Mouse (Mus musculus): ENCODE measurements around the gene Grik5.
"Not testable (repeated sequence)": the region's sequence is repeated elsewhere in the genome, so short reads cannot be mapped to it uniquely, and the experiment has no call there.

Gene Grik5

GRCm38 (mm10) chr7:25079496-25080026 is 7.4 kb upstream of the Grik5 start:
- no peak for DNase-seq

GRCm38 (mm10) chr7:25077414-25077755 is 5.2 kb upstream of the Grik5 start:
- no peak for DNase-seq

DNA sequence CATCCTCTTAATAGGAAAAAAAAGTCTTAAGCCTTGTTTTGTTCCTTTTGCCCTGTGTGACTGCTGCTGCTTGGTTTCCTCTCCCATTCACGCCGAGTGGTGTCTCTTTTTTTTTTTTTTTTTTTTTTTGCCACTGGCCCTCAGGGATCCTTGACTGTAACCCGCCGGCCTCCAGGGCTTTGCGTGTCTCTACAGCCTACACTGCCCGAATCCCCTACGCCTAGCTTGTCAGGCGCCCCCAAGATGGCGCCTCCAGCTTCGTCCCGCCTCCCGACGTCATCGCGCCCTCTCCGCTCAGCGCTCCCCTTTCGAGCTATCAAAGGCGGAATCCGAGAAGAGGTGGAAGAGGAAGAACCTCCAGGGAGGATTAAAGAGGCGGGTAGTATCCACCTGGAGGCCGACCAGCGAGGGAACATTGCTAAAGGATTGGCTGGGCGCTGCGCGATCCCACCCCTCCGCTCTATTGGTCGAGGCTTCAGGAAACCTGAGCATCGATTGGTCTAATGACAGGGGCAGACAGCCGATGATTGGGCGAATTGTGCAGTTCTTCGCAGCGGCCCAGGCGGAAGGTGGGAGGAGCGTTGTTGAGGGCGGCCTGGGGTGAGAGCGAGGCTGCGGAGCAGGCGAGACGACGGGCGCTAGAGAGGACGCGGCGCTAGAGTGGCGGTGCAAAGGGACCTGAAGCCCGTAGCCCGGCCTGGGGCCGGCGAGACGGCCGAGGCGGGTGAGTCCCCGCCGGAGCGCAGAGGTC is 4.7 kb upstream of the Grik5 start:
- DNase-seq, result peak; percentile 95

DNA sequence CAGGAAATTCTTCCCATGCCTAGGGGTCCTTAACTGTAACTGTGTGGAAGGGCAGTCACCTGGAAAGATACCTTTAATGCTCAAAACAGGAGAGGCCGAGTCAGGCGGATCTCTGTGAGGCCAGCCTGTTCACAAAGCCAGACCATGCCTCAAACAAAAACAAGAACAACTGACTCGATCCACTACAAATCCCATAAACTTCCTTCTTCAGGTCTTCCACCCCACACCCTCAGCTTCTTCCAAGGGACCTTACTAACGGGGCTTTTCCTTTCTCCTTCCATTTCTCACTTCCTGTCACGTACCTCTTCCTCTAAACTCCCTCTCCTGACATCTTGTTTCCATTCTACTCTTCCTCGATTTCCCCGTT is 4.1 kb upstream of the Grik5 start:
- no peak for DNase-seq

DNA sequence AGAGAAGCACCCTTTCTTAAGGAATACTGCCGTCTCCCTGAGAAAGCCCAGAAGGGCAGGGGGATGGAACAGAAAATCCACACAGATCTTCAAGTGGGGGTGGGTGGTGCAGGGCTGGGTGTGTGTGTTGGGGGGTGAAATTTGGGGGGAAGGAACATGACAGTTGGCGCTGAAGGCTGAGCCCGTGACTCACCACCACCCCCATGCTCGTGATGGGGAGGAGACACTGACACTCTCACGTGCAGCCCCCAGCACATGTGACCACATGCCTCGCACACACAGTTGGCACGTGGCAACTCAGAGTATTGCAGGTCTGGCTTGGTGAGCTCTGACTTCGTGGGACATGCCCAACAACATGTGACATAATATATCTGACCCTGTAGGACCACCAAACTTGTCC is 1.8 kb upstream of the Grik5 start:
- no peak for DNase-seq

- no peak for DNase-seq
Measured at GRCm38 (mm10) chr7:25072716-25073390, 707 bp upstream of the Grik5 start.

GRCm38 (mm10) chr7:25068724-25069123 is 3.4 kb downstream of the Grik5 start:
- DNase-seq, result no peak

- DNase-seq, result no peak
Measured at GRCm38 (mm10) chr7:25067909-25068656, 4.1 kb downstream of the Grik5 start.

- DNase-seq, result no peak
Measured at GRCm38 (mm10) chr7:25067338-25067737, 4.8 kb downstream of the Grik5 start.

DNA sequence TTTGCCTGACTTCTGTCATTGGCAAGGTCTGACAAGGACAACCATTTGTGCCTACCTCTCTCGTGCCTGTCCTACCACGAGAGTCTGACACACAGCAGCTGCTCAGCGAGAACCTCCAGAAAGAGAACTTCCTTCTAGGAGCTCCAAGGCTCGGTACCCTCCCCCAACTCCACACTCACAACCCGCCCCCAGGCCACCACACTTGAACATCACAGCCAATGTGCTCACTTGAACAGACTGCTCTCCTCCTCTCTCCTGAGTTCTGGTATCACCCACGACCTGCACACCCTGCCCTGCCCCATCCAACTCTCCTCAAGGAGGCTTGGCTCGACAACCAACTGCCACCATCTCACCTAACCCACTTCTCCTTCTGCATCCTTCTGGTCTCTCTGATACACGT is 8.2 kb downstream of the Grik5 start:
- no peak for DNase-seq

GRCm38 (mm10) chr7:25063346-25063745 is 8.8 kb downstream of the Grik5 start:
- DNase-seq, result no peak

- DNase-seq, result no peak
Measured at GRCm38 (mm10) chr7:25058836-25059235, 13.3 kb downstream of the Grik5 start.

- no peak for DNase-seq
Measured at GRCm38 (mm10) chr7:25058394-25058793, 13.8 kb downstream of the Grik5 start.

GRCm38 (mm10) chr7:25057888-25058287 is 14.3 kb downstream of the Grik5 start:
- DNase-seq, result no peak

DNA sequence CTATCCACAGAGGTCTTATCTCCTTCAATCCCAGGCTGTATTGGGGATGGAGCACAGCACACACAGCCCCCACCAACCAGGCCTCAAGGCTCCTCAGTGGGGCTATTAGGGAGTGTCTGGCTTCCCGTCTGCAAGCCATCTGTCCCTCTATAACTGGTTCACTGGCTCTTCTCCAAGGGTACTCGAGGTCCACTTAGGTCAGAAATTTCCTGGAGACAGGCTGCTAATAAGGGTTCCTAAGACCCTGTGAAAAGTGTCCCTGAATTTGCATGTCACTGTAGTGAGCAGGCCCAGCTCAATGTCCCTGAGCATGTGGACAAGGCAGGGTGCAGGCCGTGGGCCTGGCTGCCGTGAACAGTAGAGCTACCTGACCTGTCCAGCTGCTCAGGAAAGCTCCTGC is 15.2 kb downstream of the Grik5 start:
- DNase-seq, result no peak

GRCm38 (mm10) chr7:25052587-25052986 is 19.6 kb downstream of the Grik5 start:
- DNase-seq, result no peak

GRCm38 (mm10) chr7:25049295-25049930 is 22.7 kb downstream of the Grik5 start:
- DNase-seq, result no peak

DNA sequence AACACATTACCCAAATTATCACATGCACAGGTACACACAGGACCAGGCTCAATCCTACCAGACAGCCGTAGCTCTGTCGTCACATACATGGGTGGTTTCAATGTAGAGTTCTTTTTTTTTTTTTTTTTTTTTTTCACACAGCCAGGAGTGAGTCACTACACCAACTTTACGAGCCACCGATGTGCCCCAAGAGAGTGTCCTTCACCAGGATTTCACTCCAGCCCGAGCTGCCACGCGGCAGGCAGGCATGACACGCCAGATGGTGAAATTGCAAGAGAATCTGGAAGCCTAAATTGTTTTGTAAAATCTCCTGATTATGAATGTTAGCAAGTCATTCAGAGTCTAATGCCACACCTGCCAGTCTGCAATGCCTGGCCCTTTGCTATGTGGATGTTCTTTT is 24.8 kb downstream of the Grik5 start:
- DNase-seq, result no peak

DNA sequence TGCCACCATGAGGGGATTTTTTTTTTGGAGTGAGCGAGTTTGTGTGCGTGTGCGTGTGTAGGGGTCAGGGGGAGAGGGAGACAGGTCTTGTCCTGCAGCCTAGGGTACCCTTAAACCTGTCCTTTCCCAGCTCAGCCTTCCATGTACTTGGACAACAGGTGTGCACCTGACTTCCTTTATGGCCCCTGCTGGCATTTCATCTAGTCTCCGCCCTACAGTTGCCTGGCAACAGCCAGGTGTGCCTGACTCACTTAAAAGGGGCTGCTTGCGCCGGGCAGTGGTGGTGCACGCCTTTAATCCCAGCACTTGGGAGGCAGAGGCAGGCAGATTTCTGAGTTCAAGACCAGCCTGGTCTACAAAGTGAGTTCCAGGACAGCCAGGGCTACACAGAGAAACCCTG is 27.5 kb downstream of the Grik5 start:
- DNase-seq, result not testable (repeated sequence)

DNA sequence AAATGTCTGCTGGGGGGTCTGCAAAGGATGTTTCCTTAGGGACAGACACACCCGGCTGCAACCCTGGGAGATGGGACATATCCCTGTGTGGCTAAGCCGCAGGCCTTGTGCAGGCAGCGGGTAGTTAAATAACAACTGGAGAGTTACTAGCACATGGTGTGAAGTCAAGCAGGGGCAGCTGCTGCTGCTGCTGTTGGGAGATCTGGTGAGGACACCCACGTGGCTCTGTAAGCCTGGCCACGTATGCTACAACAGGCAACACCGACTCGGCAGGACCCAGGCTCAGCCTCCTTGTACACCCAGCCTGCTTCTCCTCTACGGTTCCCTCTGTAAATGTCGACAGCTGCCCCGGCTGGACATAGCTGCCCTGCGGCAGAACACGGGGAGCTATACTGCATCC is 30.2 kb downstream of the Grik5 start:
- no peak for DNase-seq

DNA sequence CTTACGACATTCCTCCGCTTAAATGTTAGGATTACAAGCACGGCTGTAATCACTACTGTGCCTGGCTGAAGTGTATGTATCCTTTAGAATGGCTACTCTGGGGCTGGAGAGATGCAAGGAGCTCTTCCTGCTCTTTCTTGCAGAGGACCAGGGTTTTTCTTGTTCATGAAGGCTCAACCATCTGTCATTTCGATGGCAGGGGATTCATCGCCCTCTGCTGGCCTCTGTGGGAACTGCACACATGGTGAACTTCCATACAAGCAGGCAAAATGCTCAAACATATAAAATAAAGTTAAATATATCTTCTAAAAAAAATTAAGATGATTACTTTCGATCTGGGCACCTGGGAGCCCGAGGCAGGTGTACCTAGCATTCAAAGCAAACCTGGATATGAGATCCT is 36.2 kb downstream of the Grik5 start:
- DNase-seq, result peak; percentile 76

DNA sequence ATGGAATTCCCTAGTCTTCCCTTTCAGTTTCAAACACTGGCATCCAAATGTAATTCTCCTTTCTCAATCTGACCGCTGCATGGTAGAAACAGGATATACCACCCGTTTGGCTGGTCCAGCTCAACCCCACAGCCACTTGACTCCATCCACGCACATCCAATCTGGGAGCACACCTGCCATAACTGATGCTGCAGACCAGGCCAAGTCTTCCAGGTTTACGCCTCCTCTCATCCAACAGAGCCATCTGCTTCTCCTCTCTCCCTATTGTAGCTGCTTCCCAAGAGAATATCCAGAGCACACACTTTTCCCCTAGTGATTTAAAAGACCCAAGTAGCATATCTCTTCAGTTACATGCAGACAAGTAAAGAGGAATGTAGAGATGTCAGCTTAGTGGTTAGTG is 37.4 kb downstream of the Grik5 start:
- DNase-seq, result no peak

DNA sequence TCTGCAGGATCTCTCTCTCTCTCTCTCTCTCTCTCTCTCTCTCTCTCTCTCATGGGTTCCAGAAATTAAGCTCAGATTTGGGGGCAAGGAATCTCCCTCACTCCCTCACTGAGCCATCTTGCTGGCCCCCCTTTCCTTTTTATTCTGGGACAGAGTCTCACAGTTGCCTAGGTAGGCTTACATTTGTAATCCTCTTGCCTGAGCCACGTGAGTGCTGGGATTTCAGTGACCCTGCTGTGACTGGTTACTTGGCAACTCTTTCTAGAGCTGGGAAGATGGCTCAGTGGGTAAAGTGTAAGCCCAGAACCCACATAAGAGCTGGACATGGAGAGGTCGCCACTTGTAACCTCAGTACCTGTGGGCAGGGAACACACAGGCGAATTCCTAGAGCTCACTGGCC is 40.6 kb downstream of the Grik5 start:
- DNase-seq, result no peak
